Mouse (Mus musculus) ES-Bruce4 (cell line): ENCODE measurements at regions not wholly inside any gene's neighbourhood (a gene's known extent, or its start where the extent isn't known, plus 50 kb on each side); places are given as distances from the start of the nearest gene placed in this dataset.

Experiments used
- CTCF ChIP-seq: IDR thresholded peaks from one replicate; pipeline ENCODE4 v1.8.1; 2011; ENCODE audit warnings: low read depth, low read length
- EP300 ChIP-seq: IDR thresholded peaks from 2 replicates; pipeline ENCODE4 v1.6.1; 2011; ENCODE audit warnings: low read depth, low read length; ENCODE audit not compliant: insufficient read depth
- POLR2A ChIP-seq: IDR thresholded peaks from one replicate; pipeline ENCODE4 v1.8.1; 2011; ENCODE audit warnings: low read length; ENCODE audit not compliant: insufficient read depth

GRCm38 (mm10) chr6:144911781-144912180, 130.0 kb upstream of the Sox5 start:
- TF ChIP-seq POLR2A (no peak), CTCF (no peak), EP300 (no peak)
